Mouse (Mus musculus): ENCODE results near the gene Maz.

Maz gene

GRCm38 (mm10) chr7:127026984-127027726 is at the start of gene Maz:
Maz (minus strand) TSS chr7:127027037.
- peak; percentile 100 for DNase-seq (ENCODE audit: low spot score)

GRCm38 (mm10) chr7:127076188-127076587 is 49.4 kb upstream of the Maz start:
- no peak for DNase-seq (ENCODE audit: low spot score)

GRCm38 (mm10) chr7:127073221-127073620 is 46.4 kb upstream of the Maz start:
- DNase-seq (ENCODE audit: low spot score), result no peak

- no peak for DNase-seq (ENCODE audit: low spot score)
These were observed 44.1 kb upstream of the Maz start for GRCm38 (mm10) chr7:127070871-127071413.

- DNase-seq (ENCODE audit: low spot score), result no peak
These were observed 39.5 kb upstream of the Maz start for GRCm38 (mm10) chr7:127066317-127066716.

GRCm38 (mm10) chr7:127065538-127065937 is 38.7 kb upstream of the Maz start:
- DNase-seq (ENCODE audit: low spot score), result no peak

GRCm38 (mm10) chr7:127055026-127055585 is 28.3 kb upstream of the Maz start:
- no peak for DNase-seq (ENCODE audit: low spot score)

- DNase-seq (ENCODE audit: low spot score), result peak; percentile 90
These were observed 15.2 kb upstream of the Maz start, which contains the start of gene Kif22 for GRCm38 (mm10) chr7:127041851-127042672. Kif22 (minus strand) TSS chr7:127042471.

GRCm38 (mm10) chr7:127031244-127031643 is 4.4 kb upstream of the Maz start:
- DNase-seq (ENCODE audit: low spot score), result no peak

- DNase-seq (ENCODE audit: low spot score), result no peak
These were observed 3.3 kb upstream of the Maz start for GRCm38 (mm10) chr7:127030172-127030571.

GRCm38 (mm10) chr7:127027885-127028284 is 1.0 kb upstream of the Maz start:
- DNase-seq (ENCODE audit: low spot score), result no peak

GRCm38 (mm10) chr7:127026616-127026983 is 237 bp downstream of the Maz start:
- no peak for DNase-seq (ENCODE audit: low spot score)

GRCm38 (mm10) chr7:127026161-127026600 is 656 bp downstream of the Maz start:
- DNase-seq (ENCODE audit: low spot score), result peak; percentile 89

GRCm38 (mm10) chr7:127025556-127026160 is 1.2 kb downstream of the Maz start:
- peak; percentile 50 for DNase-seq (ENCODE audit: low spot score)

- DNase-seq (ENCODE audit: low spot score), result peak; percentile 90
These were observed 1.9 kb downstream of the Maz start for GRCm38 (mm10) chr7:127024755-127025555.

- no peak for DNase-seq (ENCODE audit: low spot score)
These were observed 2.7 kb downstream of the Maz start for GRCm38 (mm10) chr7:127023896-127024690.

GRCm38 (mm10) chr7:127023272-127023691 is 3.6 kb downstream of the Maz start:
- no peak for DNase-seq (ENCODE audit: low spot score)

- DNase-seq (ENCODE audit: low spot score), result no peak
These were observed 4.1 kb downstream of the Maz start for GRCm38 (mm10) chr7:127022528-127023271.

Measured in yolk sac, embryonic 10.5 days (tissue).